Mouse (Mus musculus) kidney, adult 11 months (tissue): ENCODE results near the gene Txndc11.
A peak's percentile ranks its signal among the peaks of the same experiment; 100 is the strongest.

Experiments used
- DNase-seq: peaks from one replicate; pipeline ENCODE4 v3.0.0; 2022

Gene Txndc11

DNA sequence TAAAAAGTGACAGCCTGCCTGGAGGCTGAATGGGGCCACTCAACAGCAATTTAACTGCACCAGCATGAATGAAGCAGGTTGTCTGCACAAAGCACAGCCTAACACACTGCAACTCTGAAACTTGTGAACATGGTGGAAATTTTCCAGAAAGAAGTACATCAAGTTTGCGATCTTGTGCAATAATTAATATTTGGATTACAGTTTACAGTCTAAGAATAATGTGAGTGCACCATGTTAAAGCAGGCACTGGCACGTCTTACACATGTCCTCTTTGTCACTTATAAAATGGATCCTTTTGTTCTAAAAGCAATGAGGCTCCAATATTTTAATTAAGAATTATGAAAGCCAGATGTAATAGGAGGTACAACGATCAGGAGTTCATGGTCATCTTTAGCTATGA lies 37.1 kb downstream of the Txndc11 start:
- DNase-seq: no peak

DNA sequence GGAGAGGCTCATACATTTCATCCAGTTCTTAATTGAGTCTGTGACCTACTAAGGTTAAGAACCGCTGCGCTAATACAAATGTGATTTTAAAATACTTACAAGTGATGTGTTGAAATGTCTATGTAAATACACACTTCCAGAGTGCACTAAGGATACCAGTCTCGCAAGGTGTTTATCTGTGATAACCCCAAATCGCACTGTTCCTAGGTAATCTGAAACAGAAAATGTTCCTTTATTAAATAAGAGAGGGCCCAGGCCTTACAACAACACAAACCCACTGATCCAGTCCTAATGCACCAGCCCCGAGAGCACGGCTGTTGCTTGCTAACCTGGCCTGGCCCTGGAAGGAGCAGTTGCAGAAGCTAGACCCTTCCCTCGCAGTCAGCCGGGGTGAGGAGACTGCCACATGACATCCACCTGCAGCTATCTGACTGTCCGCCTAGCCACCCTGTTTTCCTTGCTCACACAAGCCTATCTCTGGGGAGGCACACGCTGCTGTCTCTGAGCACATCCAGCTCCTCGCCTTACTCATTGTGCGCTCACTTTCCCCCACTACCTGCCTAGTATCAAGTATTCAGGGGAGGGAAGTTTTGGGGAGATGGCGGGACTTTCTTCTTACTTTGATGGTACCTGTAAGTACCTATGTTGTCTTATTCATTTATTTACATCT lies 40.6 kb downstream of the Txndc11 start:
- DNase-seq: no peak

DNA sequence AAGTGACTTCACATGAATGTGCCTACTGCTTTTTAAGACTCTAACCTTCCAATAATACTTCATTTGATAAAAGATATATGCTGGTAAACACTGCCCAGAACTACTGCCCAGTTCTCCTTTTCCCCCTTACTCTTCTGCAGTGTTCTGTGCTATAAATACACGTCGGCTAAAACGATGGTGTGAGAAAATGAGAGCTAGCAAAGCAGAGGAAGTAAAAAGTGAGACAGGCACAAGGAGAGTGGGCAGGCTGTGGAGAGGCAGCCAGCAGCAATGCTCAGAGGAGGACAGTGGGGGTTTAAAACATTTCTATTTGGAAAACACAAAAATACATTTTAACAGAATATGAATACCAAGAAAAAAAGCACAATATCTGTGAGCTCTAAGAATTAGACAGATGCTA lies 41.9 kb downstream of the Txndc11 start:
- DNase-seq: no peak

DNA sequence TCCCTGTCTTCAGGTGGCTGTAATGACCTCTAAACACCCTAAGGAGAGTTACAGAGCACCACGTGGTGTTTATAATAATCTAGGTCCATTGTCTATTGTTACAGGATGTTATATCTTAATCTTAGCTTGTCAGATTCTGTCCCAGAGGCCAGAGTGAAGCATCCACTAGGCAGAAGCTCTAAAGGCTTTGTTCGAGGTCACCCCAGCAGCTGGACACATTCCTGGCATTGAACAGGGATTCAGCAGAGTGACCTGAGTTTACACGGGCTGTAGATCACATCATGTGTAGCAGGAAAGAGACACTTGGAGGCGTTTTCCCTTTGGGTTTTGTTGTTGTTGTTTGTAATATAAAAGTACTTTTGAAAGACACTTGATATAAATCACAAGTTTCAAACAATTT lies 42.4 kb downstream of the Txndc11 start:
- peak; percentile 65 for DNase-seq

DNA sequence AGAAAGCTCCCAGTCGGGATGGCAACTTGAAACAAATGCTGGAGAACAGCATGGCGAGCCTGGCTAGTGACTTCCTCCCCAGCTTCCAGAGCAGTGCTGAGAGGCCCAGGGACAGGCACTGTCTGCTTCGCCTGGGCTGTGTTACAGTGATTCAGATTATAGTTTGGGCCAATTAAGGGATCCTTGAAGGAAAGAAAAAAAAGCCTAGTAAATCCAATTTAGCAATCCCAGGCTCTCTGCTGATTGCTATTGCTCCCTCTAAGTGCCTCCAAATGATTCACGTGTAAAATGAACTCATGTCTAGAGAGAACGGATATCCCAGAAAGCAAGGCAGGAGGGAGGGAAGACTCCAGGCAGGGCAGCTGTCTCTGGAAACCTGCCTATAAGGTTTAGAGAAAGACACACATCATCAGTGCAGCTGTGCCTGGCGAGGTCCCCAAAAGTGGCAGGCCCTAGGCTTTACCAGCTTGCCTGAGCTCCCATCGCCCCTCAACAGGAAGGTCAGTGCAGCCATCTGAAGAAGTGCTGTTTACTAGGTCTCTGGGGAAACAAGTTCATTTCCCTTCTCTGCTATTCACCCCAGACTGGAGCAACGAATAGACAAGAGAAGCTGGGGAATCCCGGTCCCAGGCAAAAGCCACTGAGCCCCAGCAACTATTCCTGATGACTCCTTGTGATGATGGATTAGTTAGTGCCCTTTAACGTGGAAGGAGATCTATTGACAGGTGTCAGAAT lies 43.4 kb downstream of the Txndc11 start:
- DNase-seq: no peak

DNA sequence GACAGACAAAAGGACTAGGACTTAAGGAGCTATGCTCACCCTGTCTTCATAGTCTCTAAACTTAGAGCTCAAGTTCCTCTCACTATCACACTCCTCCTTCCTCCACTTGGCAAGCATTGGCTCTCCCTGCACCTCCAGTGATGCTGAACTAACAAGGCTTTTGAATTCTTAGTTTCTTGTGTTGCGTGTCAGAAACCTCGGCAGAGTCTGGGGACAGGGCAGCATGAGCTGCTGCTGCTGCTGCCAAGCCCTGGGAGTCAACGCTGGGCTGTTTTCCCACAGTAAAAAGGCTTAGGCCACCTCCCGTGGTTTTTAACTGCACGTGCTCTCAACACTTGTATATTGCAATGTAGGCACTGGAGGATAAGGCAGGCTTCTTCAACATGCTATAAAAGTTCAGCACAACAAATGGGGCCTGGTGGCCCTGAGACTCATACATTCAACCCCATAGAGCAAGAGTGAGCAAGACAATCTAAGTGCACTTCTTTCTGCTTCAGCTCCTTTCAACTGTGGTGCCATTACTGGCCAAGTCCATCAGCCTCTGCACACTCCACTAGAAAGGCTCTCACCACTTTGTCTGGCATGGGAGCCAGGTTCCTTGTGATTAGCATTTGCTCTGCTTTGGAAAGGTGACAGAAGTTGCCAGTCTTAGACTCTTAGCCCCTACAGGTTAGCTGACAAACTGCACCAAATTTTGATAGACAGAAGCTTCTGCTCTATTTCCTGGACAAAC lies 47.4 kb downstream of the Txndc11 start:
- peak; percentile 66 for DNase-seq

DNA sequence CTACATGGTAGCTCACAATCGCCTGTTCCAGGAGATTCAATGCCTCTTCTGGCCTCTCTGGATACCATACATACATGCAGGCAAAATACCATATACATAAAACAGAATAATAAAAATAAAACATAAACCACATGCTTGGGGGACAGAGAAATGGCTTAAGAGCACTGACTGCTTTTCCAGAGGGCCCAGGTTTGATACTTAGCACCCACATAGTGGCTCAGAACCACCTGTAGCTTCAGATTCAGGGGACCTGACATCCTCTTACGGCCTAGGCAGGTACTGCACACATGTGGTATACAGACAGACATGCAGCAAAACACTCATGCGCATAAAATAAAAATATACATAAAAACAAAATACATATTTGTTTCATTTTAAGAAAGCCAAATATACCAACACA lies 48.2 kb downstream of the Txndc11 start:
- DNase-seq: no peak

DNA sequence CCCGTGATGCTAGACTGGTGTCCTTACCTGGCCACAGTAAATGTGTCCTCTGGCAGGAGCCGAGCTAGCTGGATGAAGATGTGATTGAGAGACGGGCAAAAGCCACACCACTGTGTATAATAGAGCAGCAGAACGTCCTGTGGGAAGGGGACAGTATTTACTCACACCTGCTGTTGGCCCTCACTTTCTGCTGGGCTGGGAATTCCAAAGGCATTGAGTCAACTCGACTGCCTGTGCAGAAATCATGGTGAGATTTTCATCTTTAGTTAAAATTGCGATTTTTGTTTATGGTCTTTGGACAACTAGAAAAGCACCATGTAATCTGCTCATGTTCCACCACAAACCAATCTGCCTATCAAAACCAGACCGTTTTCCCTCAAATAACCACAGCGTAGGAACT lies 50.3 kb downstream of the Txndc11 start:
- no peak for DNase-seq

DNA sequence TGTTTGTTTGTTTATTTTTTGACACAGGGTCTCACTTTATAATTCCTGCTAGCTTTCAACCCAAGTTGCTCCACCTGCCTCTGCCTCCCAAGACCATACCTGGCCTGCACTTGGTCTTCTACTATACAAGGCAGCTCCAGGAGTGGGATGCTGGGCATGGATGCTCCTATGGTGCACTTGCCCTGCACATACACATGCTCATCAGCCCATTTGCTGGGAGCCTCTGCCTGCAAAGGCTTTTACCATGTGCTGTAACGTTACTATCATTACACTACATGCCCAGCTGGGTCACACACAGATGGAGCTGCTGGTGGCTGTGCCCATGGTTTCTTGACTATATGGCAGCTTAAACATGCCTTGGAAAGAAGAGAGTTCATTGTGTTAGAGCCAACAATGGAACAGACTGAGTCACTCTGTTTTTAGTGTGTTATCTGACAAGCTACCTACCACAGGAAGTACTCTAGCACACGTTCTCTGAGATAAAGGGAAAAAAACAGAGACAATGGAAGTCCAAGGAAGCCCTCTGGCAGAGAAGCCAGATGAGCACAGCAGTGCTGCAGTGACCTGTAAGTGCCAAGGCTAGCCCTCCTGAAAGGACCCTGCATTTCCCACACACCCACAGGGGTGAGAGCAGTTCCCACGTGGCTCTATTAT lies 56.1 kb downstream of the Txndc11 start:
- DNase-seq: no peak

DNA sequence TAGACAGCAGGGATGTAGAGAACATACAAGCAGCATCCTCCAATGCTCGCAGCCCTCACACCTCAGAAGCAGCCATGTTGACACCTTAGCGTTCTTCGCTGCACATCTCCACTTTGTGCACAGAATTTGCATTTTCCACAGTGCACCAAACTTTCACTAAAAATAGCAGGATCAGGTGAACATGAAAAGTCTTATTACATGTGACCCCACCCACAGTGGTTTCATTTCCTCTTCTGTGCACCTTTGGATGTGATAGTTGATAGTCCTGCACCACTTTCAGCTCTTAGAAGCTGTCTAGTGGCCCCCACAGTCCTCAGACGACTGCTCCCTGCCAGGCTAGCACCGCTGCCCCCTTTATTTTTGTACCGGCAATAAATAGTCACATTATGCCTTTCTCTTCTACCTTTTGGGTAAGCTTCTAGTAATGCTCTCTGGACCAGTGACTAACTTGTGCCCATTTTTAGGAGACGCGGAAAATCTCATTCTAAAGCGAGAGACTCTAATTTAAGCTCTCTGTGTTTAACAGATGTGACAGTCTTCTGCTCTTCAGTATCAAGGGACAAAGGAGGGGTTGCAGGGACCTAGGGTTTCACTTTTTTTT lies 56.7 kb downstream of the Txndc11 start:
- no peak for DNase-seq

DNA sequence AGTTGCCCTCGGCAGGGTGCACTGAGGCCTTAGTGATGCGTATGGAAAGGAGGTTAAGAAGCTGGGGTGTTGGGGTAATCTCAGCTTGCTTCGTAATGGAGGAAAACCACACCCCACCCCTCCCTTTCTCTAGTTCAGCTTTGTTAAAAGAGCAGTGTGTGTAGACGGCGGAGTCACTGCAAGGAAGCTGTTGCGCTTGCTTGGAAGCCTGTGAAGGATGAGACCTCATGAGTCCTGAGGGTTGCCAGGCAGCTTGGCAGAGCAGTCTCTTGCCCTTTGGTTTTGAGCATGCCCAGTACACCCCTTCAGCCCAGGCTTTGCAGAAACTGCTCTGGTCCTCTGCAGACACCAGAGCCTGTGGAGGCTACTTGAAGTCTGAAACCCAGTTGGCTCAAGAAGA lies 61.4 kb downstream of the Txndc11 start:
- DNase-seq: no peak

DNA sequence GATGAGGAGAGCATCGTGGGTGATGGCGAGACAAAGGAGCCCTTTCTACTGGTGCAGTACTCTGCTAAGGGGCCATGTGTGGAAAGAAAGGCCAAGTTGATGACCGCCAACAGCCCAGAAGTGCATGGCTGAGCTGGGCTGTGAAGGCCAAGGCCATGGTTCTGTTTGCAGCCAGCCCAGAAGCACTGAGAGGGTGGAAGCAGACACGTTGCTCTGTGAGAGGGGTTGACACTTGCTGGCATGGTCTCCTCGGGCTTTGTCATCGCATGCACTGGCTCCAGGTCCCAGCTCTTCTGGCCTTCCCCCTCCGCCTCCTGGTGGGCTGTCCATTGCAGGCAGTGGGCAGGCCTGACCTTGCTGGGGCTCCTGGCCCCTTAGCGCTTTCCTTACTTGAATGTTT lies 62.0 kb downstream of the Txndc11 start:
- no peak for DNase-seq

DNA sequence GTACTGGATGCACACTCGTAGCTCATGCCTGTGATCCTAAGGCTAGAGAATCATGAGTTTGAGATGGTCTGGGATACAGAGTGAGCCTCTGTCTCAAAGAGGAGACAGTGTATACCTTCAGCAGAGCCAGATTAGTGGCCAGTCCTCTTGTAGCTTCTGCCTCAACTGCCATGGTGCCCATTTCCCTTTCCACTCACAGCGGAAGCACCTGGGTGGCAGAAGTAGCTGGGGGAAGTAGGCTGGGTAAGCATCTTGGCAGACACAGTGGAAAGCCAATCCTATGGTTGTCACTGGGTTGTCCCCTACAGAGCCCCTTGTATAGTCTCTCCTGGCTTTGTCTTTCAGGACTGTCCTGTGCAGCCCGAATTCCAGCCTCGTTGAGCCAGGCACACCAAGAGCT lies 62.6 kb downstream of the Txndc11 start:
- DNase-seq: no peak

DNA sequence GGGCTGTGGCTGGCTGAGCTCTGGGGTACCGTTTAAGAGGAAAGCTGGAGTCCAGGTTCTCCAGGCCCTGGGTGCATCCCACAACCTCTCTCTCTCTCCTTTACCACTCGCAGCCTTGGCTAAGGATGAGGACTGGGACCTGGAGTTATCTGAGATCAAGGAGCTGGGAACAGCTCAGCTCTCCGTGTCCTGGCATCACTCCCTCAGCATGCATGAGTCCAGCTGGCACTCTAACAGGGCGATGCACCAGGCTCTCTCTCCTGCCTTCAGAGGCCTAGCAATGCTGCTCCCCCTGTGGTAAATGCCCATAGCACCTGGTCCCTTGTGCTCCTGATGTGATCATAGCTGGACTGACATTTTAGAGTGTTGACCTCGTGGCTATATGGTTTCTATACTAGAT lies 63.3 kb downstream of the Txndc11 start:
- no peak for DNase-seq

DNA sequence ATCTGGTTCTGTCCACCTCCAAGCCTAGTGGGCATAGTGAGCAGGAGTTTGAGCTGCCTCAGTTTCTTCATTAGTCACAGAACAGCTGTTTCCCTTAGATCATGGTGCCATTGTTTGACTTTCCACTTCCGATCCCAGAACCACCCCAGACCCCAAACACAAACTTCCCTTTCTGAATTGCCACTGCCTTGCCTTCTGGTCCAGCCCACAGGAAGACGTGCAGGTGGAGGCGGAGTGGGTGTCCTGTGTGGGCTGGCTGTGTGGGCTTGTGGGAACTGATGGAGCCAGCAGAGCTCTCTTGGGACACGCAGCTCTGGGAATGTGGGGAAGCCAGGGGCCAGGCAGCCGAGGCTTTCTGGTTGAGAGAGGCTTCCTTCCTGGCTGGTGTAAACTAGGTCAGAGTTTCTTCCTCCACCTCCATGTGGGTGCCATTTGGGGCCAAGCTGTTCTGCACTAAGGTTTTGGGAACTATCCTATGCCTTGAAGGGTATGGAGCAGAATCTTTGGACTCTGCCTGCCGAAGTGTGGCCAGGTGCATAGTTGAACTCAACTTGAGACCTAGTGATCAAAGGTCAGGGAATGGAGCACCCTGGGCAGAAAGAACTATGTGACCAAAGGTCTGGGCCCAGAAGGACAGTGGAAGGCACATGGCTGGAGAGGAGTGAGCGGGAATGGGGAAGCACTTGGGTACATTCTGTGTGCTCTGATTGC lies 64.6 kb downstream of the Txndc11 start:
- DNase-seq: peak; percentile 88

DNA sequence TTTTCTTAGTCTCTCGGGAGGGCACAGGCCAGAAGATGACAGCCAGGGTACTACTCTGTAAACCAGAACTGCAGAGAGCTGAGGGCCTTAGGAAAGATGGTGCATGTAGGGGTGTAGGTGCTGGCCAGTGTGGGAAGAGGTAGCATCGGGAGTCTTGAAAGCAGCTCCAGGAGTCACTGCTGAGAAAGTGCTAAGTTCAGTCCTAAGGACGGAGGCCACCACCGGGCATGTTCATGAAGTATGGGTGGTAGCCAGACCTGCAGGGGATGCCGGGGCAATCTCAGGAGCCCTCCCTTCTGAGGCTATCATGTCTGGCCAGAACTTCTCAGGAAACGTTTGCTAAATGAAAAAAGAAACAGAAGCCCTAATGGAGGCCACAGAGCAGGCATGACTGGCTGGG lies 65.2 kb downstream of the Txndc11 start:
- no peak for DNase-seq

DNA sequence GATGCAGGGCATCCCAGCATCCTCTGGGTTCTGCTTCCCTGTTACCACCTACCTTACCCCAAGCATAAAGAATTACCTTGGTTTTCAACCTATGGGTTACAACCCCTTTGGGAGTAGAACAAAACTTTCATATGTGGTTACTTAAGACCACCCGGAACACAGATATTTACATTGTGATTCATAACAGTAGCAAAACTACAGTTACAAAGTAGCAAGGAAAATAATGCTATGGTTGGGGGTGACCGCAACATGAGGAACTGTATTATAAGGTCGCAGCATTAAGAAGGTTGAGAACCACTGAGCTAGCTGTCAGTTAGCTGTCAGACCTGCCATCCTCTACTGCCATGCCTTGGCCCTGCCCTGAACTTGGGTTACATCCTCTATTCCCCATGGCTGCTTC lies 65.8 kb downstream of the Txndc11 start:
- DNase-seq: no peak

DNA sequence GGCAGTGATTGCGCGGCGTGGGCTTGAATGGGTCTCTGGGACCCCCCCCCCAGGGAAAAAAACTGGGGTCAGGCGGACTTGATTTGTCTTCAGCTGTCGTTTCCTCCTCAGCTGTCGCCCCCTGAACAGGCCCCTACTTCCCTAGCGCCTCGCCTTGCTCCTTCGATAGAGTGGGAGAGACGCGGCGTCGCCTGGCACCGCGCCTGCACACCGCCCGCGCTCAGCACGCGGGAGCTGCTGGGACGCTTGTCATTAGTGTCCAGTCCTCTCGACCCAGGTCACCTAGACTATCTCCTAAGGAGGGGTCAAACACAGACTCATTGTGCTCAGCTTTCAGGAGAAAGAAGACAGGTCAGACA lies 67.6 kb downstream of the Txndc11 start:
- peak; percentile 36 for DNase-seq

DNA sequence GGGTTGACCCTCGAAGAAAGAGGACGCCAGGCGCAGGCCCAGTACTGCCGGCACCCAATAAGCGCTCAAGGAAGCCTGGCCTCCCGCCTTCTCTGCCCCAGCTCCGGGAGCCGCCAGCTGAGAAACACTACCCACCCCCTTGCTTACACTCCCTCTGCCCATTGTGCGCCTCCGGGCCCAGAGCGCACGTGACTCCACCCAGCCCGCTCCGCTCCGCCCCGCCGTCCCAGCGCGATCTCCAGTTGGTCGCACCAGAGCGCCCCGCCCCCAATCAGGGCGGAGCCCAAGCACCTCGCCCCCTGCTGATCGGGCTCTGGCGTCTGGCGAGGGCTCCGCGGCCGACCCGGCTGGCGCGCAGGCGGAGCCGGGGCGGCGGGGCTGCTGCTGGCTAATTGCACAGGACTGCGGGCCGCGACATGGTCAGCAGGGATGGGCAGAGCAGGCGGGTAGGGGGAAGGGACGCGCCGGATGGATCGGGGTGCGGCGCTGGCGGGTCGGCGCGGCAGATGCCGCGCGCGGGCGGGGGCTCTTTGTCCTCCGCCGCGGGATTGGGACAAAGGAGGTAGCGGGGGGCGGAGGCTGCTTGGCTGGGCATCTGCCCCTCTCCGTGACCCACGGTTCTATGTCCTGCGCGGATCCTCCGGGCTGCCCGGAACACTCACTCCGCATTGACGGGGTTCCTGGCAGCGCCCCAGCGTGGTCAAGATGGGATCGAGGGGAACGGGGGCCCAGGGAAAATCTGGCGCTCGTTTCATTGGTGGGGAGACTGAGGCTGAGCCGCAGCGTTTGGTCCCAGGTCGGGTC lies 68.2 kb downstream of the Txndc11 start, which contains the start of gene Litaf:
Gene Litaf, minus strand, starts transcription at position 129 of the 804 bp plus-strand sequence.
- DNase-seq: peak; percentile 98

DNA sequence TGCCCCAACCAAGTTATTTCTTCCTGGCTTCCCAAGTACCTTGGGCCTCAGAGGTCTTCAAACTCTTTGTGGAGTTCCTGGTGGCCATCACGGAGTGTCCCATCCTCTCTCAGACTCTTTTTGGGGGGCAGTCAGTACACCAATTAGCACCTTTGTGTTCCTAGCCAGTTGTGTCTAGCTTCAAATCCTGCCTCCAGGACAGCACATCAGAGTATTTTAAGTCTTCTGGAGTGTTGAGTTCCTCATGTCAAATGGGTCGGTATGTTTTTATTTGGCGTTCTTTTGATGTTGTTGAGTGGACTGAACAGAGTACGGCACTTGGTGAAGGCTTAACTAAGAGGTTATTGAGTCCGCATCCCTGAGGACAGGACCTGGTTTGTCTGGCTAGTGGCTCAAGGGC lies 69.0 kb downstream of the Txndc11 start:
- no peak for DNase-seq

DNA sequence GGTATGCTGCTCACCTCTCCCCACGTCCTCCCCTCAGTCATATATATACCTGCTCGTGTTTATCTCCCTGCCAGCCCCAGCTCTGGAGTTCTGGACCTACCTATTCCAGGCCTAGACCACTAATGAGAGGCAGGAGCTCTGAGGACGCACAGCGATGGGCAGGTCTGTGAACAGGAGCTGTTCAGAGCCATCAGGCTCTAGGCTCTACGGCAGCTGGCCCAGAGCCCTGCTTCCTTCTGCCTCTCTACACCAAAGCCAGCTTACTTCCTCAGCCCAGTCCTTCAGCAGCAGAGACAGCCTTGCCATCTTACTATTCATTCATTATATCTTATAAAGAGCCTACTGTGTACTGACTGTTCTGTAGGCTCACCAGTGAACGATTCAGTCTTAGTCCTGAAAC lies 69.7 kb downstream of the Txndc11 start:
- no peak for DNase-seq

DNA sequence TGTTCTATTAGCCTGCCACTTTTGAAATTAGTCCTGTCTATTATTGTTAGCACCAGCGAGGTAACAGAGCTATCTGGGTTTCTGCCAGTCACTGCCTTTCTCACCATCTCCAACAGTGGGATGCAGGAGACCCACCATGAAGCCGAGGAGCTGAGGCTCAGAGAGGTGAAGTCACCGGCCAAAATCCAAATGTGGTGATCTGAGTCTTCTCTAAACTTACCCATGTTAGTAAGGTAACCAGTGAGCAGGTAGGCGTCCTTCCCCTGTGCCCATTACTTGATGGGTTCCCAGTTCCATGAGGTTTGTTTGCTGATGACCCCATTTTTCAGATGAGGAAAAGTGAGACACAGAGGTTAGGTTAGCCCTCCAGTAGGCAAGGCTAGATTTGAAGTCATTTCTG lies 70.1 kb downstream of the Txndc11 start:
- DNase-seq: no peak
